In genomic region chr4:82387620-82388019, GRCm38 (mm10) we compare ENCODE assay signal across 17 mouse cellular contexts.
A peak's percentile ranks its signal among the peaks of the same experiment; 100 is the strongest.
DNase-seq lines count a peak whose midpoint lies in the region; ATAC-seq and TF ChIP-seq lines count a peak whose summit lies in the region.
"Had no signal": no experiment of that assay in that cellular context is flagged by ENCODE, and none has a peak within 500 bp of the region (broad histone marks: within the 10 kb centered on the region; RNA-seq: fewer than 3 reads in every experiment).

No protein-coding gene starts in this region.

- intact Hi-C loops in gastrocnemius, adult 2 months (cut with DNase I): no loop called here

- no peak overlapping the region for H3K4me2 ChIP-seq in heart, embryonic 16.5 days (ENCODE audit: low read depth, low read length)
- H3K4me2 ChIP-seq: hindbrain, embryonic 15.5 days; midbrain, embryonic 12.5 days had no signal

- peak; percentile 45 for DNase-seq in gastrocnemius, adult 2 months
- DNase-seq in gastrocnemius, adult 18-20 months (ENCODE audit: low spot score): no peak
- DNase-seq in heart, postnatal 4 days: no peak
- DNase-seq in lung, postnatal 25 days (ENCODE audit: low spot score): peak; percentile 56
- no peak for DNase-seq in lung, postnatal 10 days
- DNase-seq in kidney, adult 2 months: no peak
- DNase-seq: adrenal gland, postnatal 25 days; cerebellum, adult 9-10 months; kidney, adult 8-10 months; kidney, postnatal 10 days; thymus, adult 2 months; thymus, postnatal 4 days had no signal

- peak overlapping the region; percentile 78 for H3K27ac ChIP-seq in gastrocnemius, adult 2 months
- H3K27ac ChIP-seq in heart, embryonic 16.5 days (ENCODE audit: low read length): peak overlapping the region; percentile 24
- H3K27ac ChIP-seq in kidney, adult 2 months (ENCODE audit: insufficient read depth, low read depth, low read length): no peak overlapping the region
- H3K27ac ChIP-seq: hindbrain, embryonic 15.5 days; left cerebral cortex, adult 2 months; midbrain, embryonic 12.5 days; stomach, postnatal 0 days had no signal

- no peak overlapping the region for H3K9ac ChIP-seq in heart, embryonic 16.5 days (ENCODE audit: low read length)
- H3K9ac ChIP-seq: hindbrain, embryonic 15.5 days; midbrain, embryonic 12.5 days had no signal

- WGBS in heart, embryonic 16.5 days: 54% methylated on average over 4 of the region's 4 CpGs
- WGBS in kidney, adult 2 months: 80% methylated on average over 4 of the region's 4 CpGs

- no peak for TF ChIP-seq POLR2A in kidney, adult 2 months (IDR thresholded peaks at IDR 0.05; ENCODE audit: low read depth, low read length)

- H3K4me1 ChIP-seq in heart, embryonic 16.5 days (ENCODE audit: control insufficient read depth, insufficient read depth, low read length): peaks cover 61% of the 10 kb centered on the region
- peaks cover 40% of the 10 kb centered on the region for H3K4me1 ChIP-seq in kidney, adult 2 months (ENCODE audit: control insufficient read depth, insufficient read depth, low read length)

- no peak for TF ChIP-seq CTCF in gastrocnemius, adult 2 months (IDR thresholded peaks at IDR 0.05)
- TF ChIP-seq CTCF in kidney, adult 2 months (conservative IDR thresholded peaks at IDR 0.05; ENCODE audit: insufficient read depth, insufficient read length, low read depth, low read length): no peak

- no peaks in the 10 kb centered on the region for H3K9me3 ChIP-seq in heart, embryonic 16.5 days (replicated peaks; ENCODE audit: control insufficient read depth, low read length)
- H3K9me3 ChIP-seq: hindbrain, embryonic 15.5 days; midbrain, embryonic 12.5 days had no signal

- H3K4me3 ChIP-seq in gastrocnemius, adult 2 months: no peak overlapping the region
- H3K4me3 ChIP-seq in heart, embryonic 16.5 days (ENCODE audit: low read length): no peak overlapping the region
- no peak overlapping the region for H3K4me3 ChIP-seq in kidney, adult 2 months (ENCODE audit: insufficient read depth, low read depth, low read length)
- H3K4me3 ChIP-seq: hindbrain, embryonic 15.5 days; left cerebral cortex, adult 2 months; midbrain, embryonic 12.5 days had no signal

- H3K36me3 ChIP-seq in heart, embryonic 16.5 days (ENCODE audit: control insufficient read depth, insufficient read depth): no peaks in the 10 kb centered on the region
- H3K36me3 ChIP-seq in kidney, adult 2 months (ENCODE audit: control insufficient read depth, insufficient read depth, low read length): no peaks in the 10 kb centered on the region
- H3K36me3 ChIP-seq: hindbrain, embryonic 15.5 days; midbrain, embryonic 12.5 days had no signal

- H3K27me3 ChIP-seq in heart, embryonic 16.5 days (ENCODE audit: control insufficient read depth, insufficient read depth, low read length): no peaks in the 10 kb centered on the region
- no peaks in the 10 kb centered on the region for H3K27me3 ChIP-seq in kidney, adult 2 months (replicated peaks; ENCODE audit: control insufficient read depth, insufficient read depth, low read length)
- H3K27me3 ChIP-seq: hindbrain, embryonic 15.5 days; midbrain, embryonic 12.5 days had no signal

- ATAC-seq in heart, embryonic 16.5 days (replicated peaks; ENCODE audit: extremely low read depth, insufficient read depth, low FRiP score): no peak

Comparison
In these comparisons a context has a peak if more than half of its experiments do, and no peak if none do; other contexts are left out.
1. DNase-seq: peak in gastrocnemius, adult 2 months (single experiment) and lung, postnatal 25 days (single experiment); none in gastrocnemius, adult 18-20 months (single experiment), heart, postnatal 4 days (single experiment), lung, postnatal 10 days (single experiment) and kidney, adult 2 months (single experiment).